Mouse (Mus musculus): ENCODE data around the gene Glyctk.

Glyctk gene

DNA sequence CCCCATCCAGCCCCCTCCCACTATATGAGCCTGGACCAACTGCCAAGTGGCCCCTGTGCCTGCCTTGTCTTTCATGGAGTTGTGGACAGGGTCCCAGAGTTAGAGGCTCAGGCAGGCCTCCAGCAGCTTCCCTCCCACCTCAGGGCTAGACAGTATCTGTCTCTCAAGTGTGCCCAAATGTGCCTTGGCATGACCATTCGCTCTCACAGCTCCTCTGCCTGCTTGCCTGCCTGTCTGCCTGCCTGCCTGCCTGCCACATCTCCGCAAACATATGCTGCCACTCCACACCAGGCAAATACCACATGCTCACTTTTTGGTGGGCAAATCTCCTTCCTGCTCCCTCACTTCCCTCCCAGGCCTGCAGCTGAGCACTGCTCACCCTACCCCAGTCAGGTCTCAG, 12.4 kb downstream of the Glyctk start:
- DNase-seq, result no peak

DNA sequence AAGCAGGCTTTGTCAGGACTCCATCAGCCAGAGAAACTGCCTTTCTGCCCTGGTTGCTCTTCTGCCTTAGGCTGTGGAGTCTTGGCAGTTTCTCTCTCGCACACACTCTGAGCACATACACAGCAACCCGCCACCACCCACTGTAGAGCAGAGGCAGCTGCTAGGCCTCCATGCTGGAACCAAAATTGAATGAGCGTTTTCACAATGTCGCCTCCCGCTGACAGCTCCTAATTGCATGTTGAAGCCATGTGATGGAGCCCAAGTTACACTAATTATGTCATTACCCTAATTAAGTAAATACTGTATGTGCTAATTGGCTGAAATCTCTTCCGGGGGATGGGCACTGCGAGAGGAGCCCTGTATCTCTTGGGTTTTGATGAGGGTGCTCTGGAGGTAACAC, 13.8 kb downstream of the Glyctk start:
- no peak for DNase-seq

DNA sequence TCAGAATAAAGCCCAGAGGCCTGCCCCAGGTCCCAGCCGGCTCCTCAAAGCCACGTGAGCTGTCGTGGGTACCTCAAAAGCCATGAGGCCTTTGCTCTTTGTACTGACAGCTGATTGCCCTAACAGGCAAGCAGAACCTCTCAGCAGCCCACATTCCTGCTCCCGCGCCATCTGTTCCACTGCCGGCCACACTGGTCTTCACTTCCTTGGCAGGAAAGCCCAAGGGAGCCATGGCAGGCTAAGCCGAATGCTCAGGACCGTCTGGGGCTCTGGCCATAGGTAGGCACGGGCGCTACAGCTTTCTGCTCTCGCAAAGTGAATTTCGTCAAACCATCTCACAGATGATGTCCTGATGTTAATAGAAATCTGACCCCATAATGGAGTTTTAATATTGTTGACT, 16.0 kb downstream of the Glyctk start:
- no peak for DNase-seq

DNA sequence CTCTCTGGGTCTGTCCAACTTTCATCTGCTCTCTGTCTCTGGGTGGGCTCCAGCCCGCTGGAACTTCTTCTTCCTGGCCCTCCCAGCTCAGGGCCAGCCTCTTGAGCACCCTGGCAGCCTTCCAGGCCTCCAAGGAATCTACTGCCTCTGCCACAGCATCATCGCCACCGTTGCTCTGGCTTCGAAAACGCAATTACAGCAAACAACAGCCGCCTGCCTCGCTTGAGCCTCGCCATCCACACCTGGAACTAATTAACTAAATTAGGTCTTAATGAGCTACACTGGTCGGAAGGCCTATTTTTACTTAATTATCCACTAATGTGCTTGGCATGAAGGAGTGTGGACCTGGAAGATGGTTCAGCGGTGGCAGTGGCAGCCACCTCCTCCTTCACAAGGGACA, 18.2 kb downstream of the Glyctk start:
- DNase-seq, result peak in 1 of 2 experiments; percentile 52

DNA sequence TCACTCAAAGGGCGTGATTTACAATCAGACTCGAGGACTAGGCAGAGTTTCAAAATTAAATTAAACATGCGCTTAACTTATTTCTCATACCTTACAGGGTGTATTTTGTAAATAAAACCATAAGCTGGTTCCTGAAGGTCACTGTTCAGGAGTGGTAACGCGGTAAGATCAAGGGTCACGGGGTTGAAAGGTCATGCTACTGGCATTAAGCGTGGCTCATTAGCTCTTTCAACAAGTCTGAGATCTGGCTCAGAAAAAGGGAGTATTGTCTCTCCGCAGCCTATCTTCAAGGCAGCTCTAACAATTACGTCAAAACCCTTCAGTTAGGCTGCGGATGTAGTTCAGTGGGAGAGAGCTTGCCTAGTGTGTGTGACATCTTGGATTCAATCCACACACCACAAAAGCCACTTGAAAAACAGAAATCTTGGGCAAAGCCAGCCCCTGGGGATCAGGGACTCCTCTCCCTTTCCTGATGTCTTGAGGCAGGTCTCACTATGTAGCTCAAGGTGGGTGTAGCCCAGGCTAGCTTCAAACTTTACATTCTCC, 20.2 kb downstream of the Glyctk start:
- DNase-seq, result no peak

DNA sequence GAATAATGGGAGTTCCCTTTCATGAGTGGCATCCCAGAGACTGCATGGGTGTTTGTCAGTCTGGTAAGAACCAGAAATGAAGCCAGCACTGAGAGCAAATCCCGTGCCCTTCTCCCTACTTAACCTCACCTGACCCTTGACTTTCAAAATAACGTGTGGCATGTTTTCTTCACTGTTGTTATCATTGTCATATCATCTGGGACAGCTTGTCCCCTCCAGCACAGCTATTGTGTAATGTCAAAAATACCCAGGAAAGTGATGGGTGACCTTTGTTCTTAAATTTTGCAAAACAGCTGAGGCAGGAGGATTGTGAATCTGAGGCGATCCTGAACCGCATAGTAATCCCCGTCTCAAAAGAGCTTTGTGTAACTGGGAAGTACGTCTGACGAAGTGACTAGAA, 27.7 kb downstream of the Glyctk start:
- DNase-seq, result no peak

DNA sequence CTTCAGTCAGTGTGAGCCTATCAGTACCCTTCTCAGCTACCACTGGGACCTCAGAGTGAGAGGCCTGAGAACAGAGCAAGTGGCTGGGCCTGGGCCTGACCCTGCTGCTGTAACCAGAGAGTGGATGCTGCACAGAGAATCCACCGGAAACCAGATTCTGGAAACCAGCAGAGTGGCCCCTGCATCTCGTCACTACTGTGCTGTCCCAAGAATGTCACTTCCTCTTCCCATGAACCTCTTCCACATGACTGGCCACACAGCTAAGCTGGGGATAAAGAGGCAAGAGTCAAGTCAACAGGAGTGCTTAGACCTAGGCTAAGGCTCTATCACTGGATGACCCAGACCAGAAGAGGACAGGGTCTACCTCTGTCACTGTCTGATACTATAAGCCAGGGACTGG, 28.9 kb downstream of the Glyctk start:
- DNase-seq, result no peak

DNA sequence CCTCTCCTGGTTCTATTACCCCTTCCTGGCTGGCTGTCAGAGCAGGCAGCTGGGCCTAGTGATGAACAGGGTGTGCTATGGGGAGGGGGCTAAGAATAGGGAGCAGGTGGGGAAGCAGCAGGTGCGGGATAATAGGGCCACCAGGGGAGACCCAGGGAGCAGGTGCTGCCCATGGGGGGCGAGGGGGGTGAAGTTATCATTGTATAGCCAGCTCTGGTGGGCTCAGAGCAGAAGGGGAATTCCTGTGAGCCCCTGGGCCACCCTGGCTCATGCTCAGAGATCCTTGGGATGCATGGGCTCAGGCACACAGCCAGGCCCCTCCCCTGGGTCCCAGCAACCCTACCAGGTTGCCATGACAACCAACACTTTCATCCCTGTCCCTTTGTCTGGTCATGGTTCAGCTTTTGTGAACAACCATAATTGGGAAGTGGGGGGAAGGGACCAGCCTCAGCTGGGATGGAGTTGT, 31.1 kb downstream of the Glyctk start:
- no peak for DNase-seq

DNA sequence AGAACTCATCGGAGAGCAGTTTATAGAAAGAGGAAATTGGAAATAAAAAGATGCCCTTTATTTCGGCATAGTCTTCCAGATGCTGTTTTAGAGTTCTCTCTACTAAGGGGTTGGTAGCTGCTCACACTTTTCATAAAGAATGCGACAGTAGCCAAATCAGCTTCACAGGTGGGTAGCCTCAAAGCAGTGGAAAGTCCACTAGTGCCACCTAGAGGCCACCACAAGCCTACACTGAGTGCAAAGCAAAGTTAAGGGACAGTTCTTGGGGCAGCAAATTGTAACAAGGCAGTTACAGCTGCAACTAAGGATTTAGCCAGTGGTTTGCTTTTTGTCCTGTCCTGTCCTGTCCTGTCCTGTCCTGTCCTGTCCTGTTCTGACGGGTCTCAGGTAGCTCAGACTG, 34.3 kb downstream of the Glyctk start:
- peak in 1 of 2 experiments; percentile 60 for DNase-seq

DNA sequence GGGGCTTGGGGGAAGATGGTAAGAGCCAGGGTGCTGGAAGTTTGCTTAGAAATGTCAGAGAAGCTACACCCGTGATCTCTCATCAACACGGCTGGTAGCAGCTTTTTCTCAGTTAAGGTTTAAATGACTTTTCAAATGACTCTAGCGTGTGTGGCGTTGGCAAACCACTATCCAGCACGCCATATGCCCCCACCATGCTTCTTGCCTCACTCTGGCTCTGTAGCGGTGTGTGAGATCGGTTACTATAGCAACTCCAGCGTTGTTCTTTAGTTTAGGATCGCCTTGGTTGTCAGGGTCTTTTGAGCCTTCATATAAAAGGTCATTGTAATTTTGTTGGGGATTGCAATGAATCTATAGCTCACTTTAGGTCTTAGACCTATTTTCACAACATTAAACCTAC, 38.9 kb downstream of the Glyctk start:
- DNase-seq, result no peak

DNA sequence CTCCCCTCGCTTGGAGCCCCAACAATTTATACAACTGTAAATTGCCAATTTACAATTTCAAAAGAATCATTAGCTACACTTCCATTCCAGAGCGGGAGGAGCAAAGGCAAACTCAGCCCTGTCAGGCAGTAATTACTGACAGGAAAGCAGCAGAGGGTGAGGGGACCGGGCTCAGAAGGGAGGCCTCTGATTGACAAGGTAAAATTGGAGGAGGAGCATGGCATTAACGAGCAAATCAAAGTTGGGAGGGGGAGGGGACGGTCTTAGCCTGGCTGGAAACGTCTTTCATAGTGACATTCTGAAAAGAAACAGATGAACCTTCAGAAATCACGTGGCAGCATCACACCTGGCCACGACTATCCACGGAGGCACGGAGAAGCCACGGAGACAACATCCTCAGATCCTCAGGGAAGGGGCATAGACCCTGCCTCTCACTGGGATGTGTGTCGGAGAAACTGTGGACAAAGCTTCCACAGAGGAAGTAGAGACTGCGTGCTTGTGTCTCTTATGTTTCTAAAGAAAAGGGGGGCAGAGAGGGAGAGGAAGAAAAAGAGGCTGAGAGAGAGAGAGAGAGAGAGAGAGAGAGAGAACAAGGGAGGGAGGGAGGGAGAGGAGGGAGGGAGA, 42.0 kb downstream of the Glyctk start:
- DNase-seq, result no peak

DNA sequence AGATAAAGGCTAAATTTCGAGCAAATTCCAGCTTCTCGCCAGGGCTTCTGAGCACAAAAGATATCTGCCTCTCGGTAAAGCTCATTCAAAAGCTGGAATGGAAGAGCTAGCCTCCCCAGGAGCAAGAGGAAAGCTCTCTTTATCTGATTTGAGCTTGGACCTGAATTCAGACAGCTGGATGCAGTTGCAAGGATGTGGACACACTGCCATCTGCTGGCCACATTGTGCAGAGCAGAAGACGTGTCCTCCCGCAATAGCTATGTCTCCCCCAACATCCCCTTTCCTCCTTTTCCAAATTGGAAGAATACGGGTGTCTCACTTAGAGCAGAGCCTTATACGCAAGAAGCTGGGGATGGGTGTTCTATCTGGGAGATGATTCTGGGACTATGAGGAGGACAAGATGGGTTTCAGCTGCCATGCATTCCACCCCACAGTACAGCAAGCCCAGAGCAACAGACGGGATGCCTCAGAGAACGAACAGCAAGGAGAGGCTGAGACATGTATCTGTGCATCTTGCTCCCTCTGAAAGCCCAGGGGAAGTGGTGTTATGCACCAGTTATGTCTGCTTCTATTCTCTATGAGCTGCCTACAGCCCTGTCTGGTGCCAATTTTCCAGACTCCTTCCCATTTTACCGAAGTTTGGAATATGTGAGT, 45.0 kb downstream of the Glyctk start:
- peak; percentile 56 to 82 for DNase-seq

DNA sequence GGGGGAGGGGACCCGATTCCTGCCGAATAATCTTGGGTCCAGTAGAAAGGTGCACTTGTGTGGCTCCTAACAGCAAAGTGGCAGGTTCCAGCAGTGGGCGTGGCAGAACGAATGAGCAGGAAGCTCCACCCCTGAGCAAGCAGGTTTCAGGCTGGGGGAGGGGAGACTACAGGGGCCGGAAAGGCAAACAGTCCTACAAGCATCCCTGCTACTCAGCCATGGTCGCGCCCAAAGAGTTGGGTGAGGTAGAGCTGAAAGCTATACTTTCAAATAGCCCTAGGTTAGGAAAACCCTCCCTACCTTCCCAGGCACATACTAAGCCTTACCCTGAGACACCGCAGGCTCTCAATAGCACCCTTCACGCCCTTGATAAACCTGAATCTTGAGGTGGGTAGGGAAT, 51.7 kb downstream of the Glyctk start:
- DNase-seq, result no peak

DNA sequence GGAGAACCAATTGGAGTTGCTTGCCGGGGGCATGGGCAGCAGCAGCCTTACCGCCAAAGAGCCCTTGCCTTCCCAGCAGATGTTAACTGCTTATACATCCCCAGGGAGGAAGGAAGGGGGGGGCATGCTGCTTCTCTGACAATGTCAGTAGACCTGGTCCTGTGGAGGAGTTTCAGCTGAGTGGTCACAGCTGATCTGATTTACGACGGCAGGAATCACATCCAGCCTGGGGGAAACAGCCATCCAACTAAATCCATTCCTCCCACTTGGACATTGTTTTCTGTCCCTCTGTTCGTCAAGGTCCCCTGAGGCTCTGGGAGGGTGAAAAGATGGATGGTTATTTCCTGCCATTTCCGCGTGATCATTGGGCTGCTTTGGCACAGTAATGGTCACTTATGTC, 53.5 kb downstream of the Glyctk start:
- DNase-seq, result no peak
